Mouse (Mus musculus): ENCODE results near the gene Ten1.

DNA sequence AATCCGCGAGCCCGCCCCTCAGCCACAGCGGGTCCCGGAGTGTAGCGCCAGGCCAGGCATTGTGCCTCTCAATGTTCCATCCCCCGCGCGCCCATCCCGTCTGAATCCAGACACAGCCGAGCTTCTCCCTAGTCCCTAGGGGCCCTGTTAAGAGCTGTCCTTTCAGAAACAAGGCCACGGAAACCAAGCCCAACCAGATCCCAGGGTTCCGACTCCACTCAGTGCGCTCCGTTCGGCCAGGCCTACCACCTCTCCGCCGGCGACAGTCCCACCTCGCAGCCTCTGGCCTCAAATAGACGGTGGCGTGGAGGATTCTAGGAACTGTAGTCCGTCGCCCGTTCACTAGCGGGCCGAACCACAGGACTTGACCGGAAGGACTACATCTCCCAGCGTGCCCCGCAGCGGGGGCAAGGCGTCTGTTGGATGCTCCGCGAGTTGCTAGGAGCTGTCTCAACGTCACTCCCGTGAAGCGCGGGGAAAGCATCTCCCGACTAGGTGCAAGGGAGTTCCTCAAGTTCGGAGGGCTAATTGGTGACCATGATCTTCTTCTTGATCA is 30.7 kb upstream of the Ten1 start, which contains the start of gene Fbf1:
- TF ChIP-seq CTCF (IDR thresholded peaks at IDR 0.05; ENCODE audit: low read depth): no peak
- TF ChIP-seq EP300 (optimal IDR thresholded peaks at IDR 0.05): no peak
